Mouse (Mus musculus): ENCODE measurements around the gene Med9.

- TF ChIP-seq POLR2A (IDR thresholded peaks at IDR 0.05; ENCODE audit: borderline replicate concordance, insufficient read depth, low read length) (no peak), CTCF (IDR thresholded peaks at IDR 0.05; ENCODE audit: borderline replicate concordance, insufficient read depth, low read depth, low read length) (no peak)
Observed at GRCm38 (mm10) chr11:59956749-59957148, 8.7 kb downstream of the Med9 start.
